Mouse (Mus musculus) liver, adult 2 months (tissue): ENCODE measurements at regions not wholly inside any gene's neighbourhood (a gene's known extent, or its start where the extent isn't known, plus 50 kb on each side); places are given as distances from the start of the nearest gene placed in this dataset.

Experiments used
- CTCF ChIP-seq: fragments of 200-500 bp; IDR thresholded peaks from 2 replicates; pipeline ENCODE4 v1.5.1; 2011; ENCODE audit warnings: low read depth, low read length, control low read depth
- POLR2A ChIP-seq: fragments of 200-500 bp; IDR thresholded peaks from 2 replicates; pipeline ENCODE4 v1.6.1; 2011; ENCODE audit warnings: low read length, control low read depth; ENCODE audit not compliant: insufficient read depth; ENCODE audit errors: extremely low read depth

DNA sequence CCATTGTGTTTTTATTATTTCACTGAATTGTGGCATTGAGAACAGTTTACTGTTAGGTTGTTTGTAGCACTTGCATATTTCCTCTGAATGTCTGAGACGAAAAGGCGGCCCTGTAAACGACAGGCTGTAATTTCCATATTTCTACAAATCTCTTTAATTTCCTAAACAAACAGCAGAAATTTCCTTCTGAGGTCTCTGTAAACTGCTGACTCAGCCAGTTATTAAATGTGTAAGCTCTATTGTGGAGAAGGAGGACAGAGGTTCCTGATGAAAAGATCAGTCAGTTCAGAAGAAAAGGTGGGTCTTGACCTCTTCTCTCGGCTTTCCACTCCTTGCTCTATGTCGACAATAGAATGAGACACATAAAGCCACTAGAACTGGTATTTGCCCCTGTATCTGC lies 256.0 kb upstream of the 1700008P02Rik start:
- no peak for TF ChIP-seq CTCF
- no peak for TF ChIP-seq POLR2A
